Comparison of ENCODE assay signal across 8 mouse cellular contexts in genomic region chr2:38997386-38998374, GRCm38 (mm10). TPM values are rescaled to one million over a fixed set of nuclear protein-coding genes. Genes with fewer than 3 reads are reported as not detected.
A peak's percentile ranks its signal among the peaks of the same experiment; 100 is the strongest.
DNase-seq lines count a peak whose midpoint lies in the region; ATAC-seq and TF ChIP-seq lines count a peak whose summit lies in the region.

Gene Wdr38 (plus strand): TSS chr2:38997476.

- no peaks in the 10 kb centered on the region for H3K27me3 ChIP-seq in hindbrain, embryonic 12.5 days
- no peaks in the 10 kb centered on the region for H3K27me3 ChIP-seq in lung, postnatal 0 days (replicated peaks; ENCODE audit: insufficient read depth, low read length)

- no peak for TF ChIP-seq EP300 in lung, postnatal 0 days (IDR thresholded peaks at IDR 0.05)

- DNase-seq in NIH3T3 (ENCODE audit: low read depth): peak; percentile 92
- peak; percentile 88 for DNase-seq in cerebellum, adult 9-11 months
- DNase-seq in frontal cortex, postnatal 10 days (ENCODE audit: low spot score in 2 of 2): peak; percentile 80 to 88
- DNase-seq in layer of hippocampus, postnatal 10 days (ENCODE audit: low spot score in 2 of 2): peak; percentile 89 to 93
- peak; percentile 91 for DNase-seq in lung, postnatal 0 days (ENCODE audit: low spot score)
- DNase-seq in ovary, postnatal 10 days (ENCODE audit: low spot score): peak; percentile 83
- DNase-seq in thymus, postnatal 0 days (ENCODE audit: low spot score): peak; percentile 84

- WGBS in hindbrain, embryonic 12.5 days: 15% methylated on average over 33 of the region's 33 CpGs
- 11% methylated on average over 33 of the region's 33 CpGs for WGBS in lung, postnatal 0 days

- H3K4me3 ChIP-seq in hindbrain, embryonic 12.5 days: peak within 1 kb of the TSS; percentile 27
- peak within 1 kb of the TSS; percentile 53 for H3K4me3 ChIP-seq in lung, postnatal 0 days (ENCODE audit: low read depth, low read length)

- H3K4me1 ChIP-seq in hindbrain, embryonic 12.5 days: peaks cover 7% of the 10 kb centered on the region
- peaks cover 3% of the 10 kb centered on the region; the same call in 1 of the 2 replicates for H3K4me1 ChIP-seq in lung, postnatal 0 days (ENCODE audit: insufficient read depth, low read depth, low read length)

- TF ChIP-seq CTCF in lung, postnatal 0 days (IDR thresholded peaks at IDR 0.05): peak; percentile 98

- no peaks in the 10 kb centered on the region for H3K9me3 ChIP-seq in hindbrain, embryonic 12.5 days (replicated peaks)
- H3K9me3 ChIP-seq in lung, postnatal 0 days (ENCODE audit: low read length): no peaks in the 10 kb centered on the region

- no peak within 1 kb of the TSS for H3K27ac ChIP-seq in hindbrain, embryonic 12.5 days
- peak within 1 kb of the TSS; percentile 20; the same call in 1 of the 2 replicates for H3K27ac ChIP-seq in lung, postnatal 0 days (ENCODE audit: low read length)

- peaks cover 34% of the 10 kb centered on the region for H3K36me3 ChIP-seq in hindbrain, embryonic 12.5 days
- peaks cover 9% of the 10 kb centered on the region for H3K36me3 ChIP-seq in lung, postnatal 0 days (ENCODE audit: insufficient read depth, low read length)

- H3K4me2 ChIP-seq in hindbrain, embryonic 12.5 days (replicated peaks): peak within 1 kb of the TSS; percentile 43
- peak within 1 kb of the TSS; percentile 63 for H3K4me2 ChIP-seq in lung, postnatal 0 days (replicated peaks; ENCODE audit: low read depth, low read length)

- peak within 1 kb of the TSS; percentile 40; the same call in 1 of the 2 replicates for H3K9ac ChIP-seq in hindbrain, embryonic 12.5 days
- H3K9ac ChIP-seq in lung, postnatal 0 days (replicated peaks; ENCODE audit: low read depth): peak within 1 kb of the TSS; percentile 48

- ATAC-seq in hindbrain, embryonic 12.5 days (ENCODE audit: low FRiP score): peak; percentile 88
- ATAC-seq in lung, postnatal 0 days: peak; percentile 97

RNA-seq across cellular contexts. Expression of gene Wdr38, which starts in this region (rescaled TPM):
- polyA plus RNA-seq in hindbrain, embryonic 12.5 days (2016; fragmentation: Nextera tagmentation; extraction: Ambion mirVana): 2.1 and 2.2 TPM in 2 replicates
- under 1 TPM; 0.73 to 0.80 TPM for total RNA-seq in layer of hippocampus, postnatal 10 days (2021)
- 2.6 and 3.1 TPM in 2 replicates for polyA plus RNA-seq in lung, postnatal 0 days (2015; fragmentation: Nextera tagmentation; extraction: Ambion mirVana)
- polyA plus RNA-seq in thymus, postnatal 0 days (2015; fragmentation: Nextera tagmentation; extraction: Ambion mirVana): 2.6 and 3.0 TPM in 2 replicates

Comparison
In these comparisons a context has a peak if more than half of its experiments do, and no peak if none do; other contexts are left out.
1. Peak in DNase-seq in layer of hippocampus, postnatal 10 days; RNA of the gene not detected or under 1 TPM.